Mouse (Mus musculus) CH12.LX (cell line): ENCODE measurements at regions not wholly inside any gene's neighbourhood (a gene's known extent, or its start where the extent isn't known, plus 50 kb on each side); places are given as distances from the start of the nearest gene placed in this dataset.

Experiments
- DNase-seq: peaks from one replicate; pipeline ENCODE4 v3.0.0-alpha.2; 2013; ENCODE audit errors: extremely low read depth
- H3K27ac ChIP-seq: 2 replicates; pipeline ENCODE4 v1.5.1; 2012; ENCODE audit warnings: low read depth, mild to moderate bottlenecking, control low read depth, moderate library complexity; ENCODE audit not compliant: insufficient read depth
- H3K27me3 ChIP-seq: replicated peaks from 2 replicates; pipeline ENCODE3; 2012; ENCODE audit warnings: inconsistent platforms
- H3K36me3 ChIP-seq, 2 experiments: replicated peaks in 1 of 2; 2 replicates each; pipeline versions ENCODE3 to v1.6.1; 2012; ENCODE audit warnings: inconsistent platforms in 1 of 2, low read length in 1 of 2, mild to moderate bottlenecking in 1 of 2, mixed read lengths in 1 of 2, moderate library complexity in 1 of 2; ENCODE audit not compliant: control insufficient read depth in 1 of 2, insufficient read depth in 1 of 2
- H3K4me1 ChIP-seq, 2 experiments: 2 replicates each; pipeline ENCODE4 v1.6.1; 2012; ENCODE audit warnings: inconsistent platforms in 1 of 2, moderate library complexity in 1 of 2; ENCODE audit not compliant: insufficient read depth in 2 of 2, control insufficient read depth in 1 of 2
- H3K4me2 ChIP-seq: 2 replicates; pipeline ENCODE4 v1.6.1; 2012; ENCODE audit warnings: low read depth, mild to moderate bottlenecking, control low read depth; ENCODE audit not compliant: poor library complexity, insufficient read depth, severe bottlenecking
- H3K4me3 ChIP-seq, 3 experiments: fragments of 150-350 bp in 1 of 3; sonication (generic) in 1 of 3; replicated peaks in 1 of 3; 2 replicates each; pipeline versions ENCODE3 to v1.5.1; 2011 to 2012; ENCODE audit warnings: low read depth in 2 of 3, low read length in 2 of 3, mild to moderate bottlenecking in 2 of 3, moderate library complexity in 2 of 3, control low read depth in 1 of 3, improper control_type of control experiment in 1 of 3, inconsistent platforms in 1 of 3, mixed read lengths in 1 of 3; ENCODE audit not compliant: poor library complexity in 1 of 3
- H3K79me2 ChIP-seq: replicated peaks from 2 replicates; pipeline ENCODE4 v1.6.1; 2012; ENCODE audit warnings: mild to moderate bottlenecking, moderate library complexity; ENCODE audit not compliant: control insufficient read depth, poor library complexity, insufficient read depth, severe bottlenecking; ENCODE audit errors: extremely low read depth
- H3K9ac ChIP-seq: 2 replicates; pipeline ENCODE4 v1.6.1; 2012; ENCODE audit warnings: low read depth, mild to moderate bottlenecking, control low read depth, moderate library complexity; ENCODE audit not compliant: insufficient read depth
- H3K9me3 ChIP-seq: replicated peaks from 2 replicates; pipeline ENCODE3; 2012; ENCODE audit warnings: low read length, inconsistent platforms, mixed read lengths
- CHD1 ChIP-seq: IDR thresholded peaks from 2 replicates; pipeline ENCODE4 v1.6.1; 2012; ENCODE audit warnings: low read depth, low read length, improper control_type of control experiment, inconsistent platforms
- CHD2 ChIP-seq: IDR thresholded peaks from 2 replicates; pipeline ENCODE4 v1.6.1; 2011; ENCODE audit warnings: low read length, improper control_type of control experiment
- CTCF ChIP-seq, 2 experiments: IDR thresholded peaks in 1 of 2; conservative IDR thresholded peaks in 1 of 2; 2 replicates each; pipeline ENCODE4 v1.5.1; 2011 to 2012; ENCODE audit warnings: low read depth in 2 of 2, low read length in 2 of 2, improper control_type of control experiment in 1 of 2, inconsistent platforms in 1 of 2, mild to moderate bottlenecking in 1 of 2, moderate library complexity in 1 of 2
- EP300 ChIP-seq: IDR thresholded peaks from 2 replicates; pipeline ENCODE4 v1.6.1; 2011; ENCODE audit warnings: low read length, improper control_type of control experiment
- JUN ChIP-seq: IDR thresholded peaks from 2 replicates; pipeline ENCODE4 v1.6.1; 2011; ENCODE audit warnings: low read depth, mild to moderate bottlenecking, low read length, improper control_type of control experiment, moderate library complexity; ENCODE audit not compliant: insufficient read depth
- KAT2A ChIP-seq: IDR thresholded peaks from 2 replicates; pipeline ENCODE4 v1.6.1; 2012; ENCODE audit warnings: low read length, improper control_type of control experiment, inconsistent platforms; ENCODE audit not compliant: insufficient replicate concordance
- MAX ChIP-seq: IDR thresholded peaks from 2 replicates; pipeline ENCODE4 v1.6.1; 2011; ENCODE audit warnings: low read length, improper control_type of control experiment
- MEF2A ChIP-seq: IDR thresholded peaks from 2 replicates; pipeline ENCODE4 v1.6.1; 2014; ENCODE audit warnings: low read depth, mild to moderate bottlenecking, inconsistent platforms, low read length, improper control_type of control experiment, borderline replicate concordance
- RCOR1 ChIP-seq: conservative IDR thresholded peaks from 2 replicates; pipeline ENCODE4 v1.6.1; 2012; ENCODE audit warnings: low read depth, mild to moderate bottlenecking, inconsistent platforms, low read length, improper control_type of control experiment
- SIN3A ChIP-seq: IDR thresholded peaks from 2 replicates; pipeline ENCODE4 v1.6.1; 2012; ENCODE audit warnings: low read length, improper control_type of control experiment, inconsistent platforms
- ZNF384 ChIP-seq: IDR thresholded peaks from 2 replicates; pipeline ENCODE4 v1.6.1; 2012; ENCODE audit warnings: low read depth, low read length, improper control_type of control experiment, inconsistent platforms
- dilution Hi-C: fragments of 300-500 bp; cut with MboI; formaldehyde crosslinking; loops from 2 replicates; pipeline ENCODE4 v1.14.3; 2020; ENCODE audit warnings: low sequenced_read_pairs; ENCODE audit not compliant: extremely low pct_unique_long_range_greater_than_20kb, extremely low pct_ligation_motif_present
- in situ Hi-C: fragments of 300-500 bp; cut with MboI; formaldehyde crosslinking; loops from 3 replicates; pipeline ENCODE4 v1.14.3; 2019; ENCODE audit warnings: low sequenced_read_pairs, low pct_ligation_motif_present, low pct_unique_long_range_greater_than_20kb, mixed read lengths

DNA sequence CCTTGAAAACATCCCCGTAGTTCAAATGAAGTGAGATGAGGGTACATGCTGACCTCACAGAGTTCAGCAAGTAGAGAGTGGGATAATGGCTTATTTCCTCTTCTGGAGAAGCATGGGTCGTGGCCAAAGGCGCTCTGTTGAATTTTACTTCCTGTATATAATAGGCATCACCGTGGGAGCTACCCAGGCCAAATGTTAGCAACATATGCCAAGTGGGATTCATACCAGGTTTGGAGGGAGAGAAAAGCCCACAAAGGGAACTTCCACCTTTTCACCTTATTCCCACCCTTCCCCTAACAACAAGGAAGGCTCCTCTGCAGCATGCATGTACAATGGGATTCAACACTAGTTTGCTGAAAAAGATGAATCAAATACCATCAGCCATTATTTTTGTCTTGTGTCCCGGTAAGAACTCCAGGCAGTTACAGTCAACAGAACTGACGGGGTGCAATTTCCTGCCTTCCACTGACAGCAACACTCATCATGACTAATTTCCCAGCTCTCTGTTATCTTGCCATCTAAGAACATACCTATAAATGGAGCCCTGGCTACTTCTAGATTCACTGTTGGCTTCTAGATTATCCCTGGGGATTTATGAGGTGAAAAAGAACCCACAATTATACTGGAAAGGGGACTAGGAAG is 59.4 kb upstream of the Tll1 start:
- H3K4me2 ChIP-seq, result no peak overlapping the region
- no peak overlapping the region for H3K4me3 ChIP-seq
- H3K79me2 ChIP-seq, result no peaks in the 10 kb centered on the region
- no peaks in the 10 kb centered on the region for H3K4me1 ChIP-seq
- no peak overlapping the region for H3K9ac ChIP-seq
- no peak overlapping the region for H3K27ac ChIP-seq
- DNase-seq, result no peak
- H3K9me3 ChIP-seq, result peaks cover 26% of the 10 kb centered on the region
- TF ChIP-seq CHD1 (no peak), MAX (no peak), MEF2A (no peak), SIN3A (no peak), KAT2A (no peak), CHD2 (no peak), CTCF (conservative IDR thresholded peaks at IDR 0.05 in 1 of 2, IDR thresholded peaks at IDR 0.05 in 1 of 2; ENCODE audit: low read depth in 2 of 2, low read length in 2 of 2) (no peak), JUN (no peak), EP300 (no peak), RCOR1 (no peak), ZNF384 (no peak)
- dilution Hi-C loops, result no loop called here
- no peaks in the 10 kb centered on the region for H3K36me3 ChIP-seq
- in situ Hi-C loops, result no loop called here
- no peaks in the 10 kb centered on the region for H3K27me3 ChIP-seq
